Mouse (Mus musculus): ENCODE measurements around the gene Ins2.

GRCm38 (mm10) chr7:142659767-142660650, 83.2 kb downstream of the Ins2 start:
- no peak for TF ChIP-seq POLR2A (IDR thresholded peaks at IDR 0.05; ENCODE audit: insufficient read depth, low read depth, low read length)
- no peak for TF ChIP-seq CTCF (IDR thresholded peaks at IDR 0.05; ENCODE audit: insufficient read depth, low read depth, low read length)

Data from olfactory bulb, adult 2 months (tissue).